Mouse (Mus musculus): ENCODE data around the gene Fgfr2. TPM values are rescaled to one million over a fixed set of nuclear protein-coding genes. Genes with fewer than 3 reads are reported as not detected.

Fgfr2 gene
- polyA plus RNA-seq, 1 experiment = 14.8 TPM

DNA sequence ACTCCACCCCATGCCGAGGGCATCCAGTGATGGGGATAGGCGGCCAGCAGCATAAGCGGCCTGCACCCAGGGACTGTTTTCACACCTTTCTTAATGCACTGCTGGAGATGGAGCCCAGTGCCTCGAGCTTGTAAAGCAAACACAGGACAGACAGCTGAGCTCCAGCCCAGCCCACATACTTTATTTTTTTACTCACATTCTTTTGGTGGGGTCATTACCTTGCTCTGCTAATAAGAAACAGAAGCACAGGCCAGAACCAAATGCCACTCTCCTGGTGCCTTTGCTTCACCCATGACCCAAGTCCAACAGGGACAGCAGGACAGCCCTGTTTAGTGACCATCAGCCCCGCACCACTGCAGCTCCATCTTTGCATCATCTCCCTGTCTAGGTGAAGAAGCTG, 2961.6 kb downstream of the Fgfr2 start:
- Histone ChIP-seq H3K4me3 (ENCODE audit: insufficient read depth, low read depth, low read length) (no peak overlapping the region), H3K36me3 (ENCODE audit: control insufficient read depth, insufficient read depth, low read length) (no peaks in the 10 kb centered on the region), H3K27me3 (replicated peaks; ENCODE audit: control insufficient read depth, insufficient read depth, low read length) (no peaks in the 10 kb centered on the region), H3K27ac (ENCODE audit: insufficient read depth, low read depth, low read length) (no peak overlapping the region), H3K4me1 (ENCODE audit: control insufficient read depth, insufficient read depth, low read length) (no peaks in the 10 kb centered on the region)
- peak; percentile 41 for DNase-seq
- 43% methylated on average over 5 of the region's 5 CpGs for WGBS
- no peak for TF ChIP-seq CTCF (conservative IDR thresholded peaks at IDR 0.05; ENCODE audit: insufficient read depth, insufficient read length, low read depth, low read length)
- no peak for TF ChIP-seq POLR2A (IDR thresholded peaks at IDR 0.05; ENCODE audit: low read depth, low read length)

DNA sequence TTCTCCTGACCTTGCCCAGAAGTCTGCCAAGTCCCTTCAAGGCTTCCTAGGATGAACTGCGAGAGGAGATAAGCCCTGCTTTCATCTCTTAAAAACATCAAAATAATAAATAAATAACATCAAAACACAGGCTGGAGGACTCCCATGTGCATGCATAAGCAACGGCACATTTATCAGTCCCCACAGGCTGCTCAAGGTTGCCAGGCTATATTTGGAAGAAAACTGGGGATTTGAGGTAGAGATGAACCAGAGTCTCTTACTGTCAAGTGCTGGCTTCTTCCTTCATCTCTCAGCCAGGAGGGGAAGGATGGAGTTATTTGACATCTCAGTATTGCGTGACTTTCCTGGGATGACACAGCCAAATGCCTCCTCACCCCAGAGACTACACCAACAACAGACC, 2964.3 kb downstream of the Fgfr2 start:
- H3K27ac ChIP-seq (ENCODE audit: insufficient read depth, low read depth, low read length) = no peak overlapping the region
- DNase-seq = no peak
- TF ChIP-seq POLR2A (IDR thresholded peaks at IDR 0.05; ENCODE audit: low read depth, low read length) (no peak), CTCF (conservative IDR thresholded peaks at IDR 0.05; ENCODE audit: insufficient read depth, insufficient read length, low read depth, low read length) (no peak)
- no peaks in the 10 kb centered on the region for H3K4me1 ChIP-seq (ENCODE audit: control insufficient read depth, insufficient read depth, low read length)
- no peaks in the 10 kb centered on the region for H3K27me3 ChIP-seq (replicated peaks; ENCODE audit: control insufficient read depth, insufficient read depth, low read length)
- no peaks in the 10 kb centered on the region for H3K36me3 ChIP-seq (ENCODE audit: control insufficient read depth, insufficient read depth, low read length)
- no peak overlapping the region for H3K4me3 ChIP-seq (ENCODE audit: insufficient read depth, low read depth, low read length)
- WGBS = 91% methylated on average over 3 of the region's 3 CpGs

DNA sequence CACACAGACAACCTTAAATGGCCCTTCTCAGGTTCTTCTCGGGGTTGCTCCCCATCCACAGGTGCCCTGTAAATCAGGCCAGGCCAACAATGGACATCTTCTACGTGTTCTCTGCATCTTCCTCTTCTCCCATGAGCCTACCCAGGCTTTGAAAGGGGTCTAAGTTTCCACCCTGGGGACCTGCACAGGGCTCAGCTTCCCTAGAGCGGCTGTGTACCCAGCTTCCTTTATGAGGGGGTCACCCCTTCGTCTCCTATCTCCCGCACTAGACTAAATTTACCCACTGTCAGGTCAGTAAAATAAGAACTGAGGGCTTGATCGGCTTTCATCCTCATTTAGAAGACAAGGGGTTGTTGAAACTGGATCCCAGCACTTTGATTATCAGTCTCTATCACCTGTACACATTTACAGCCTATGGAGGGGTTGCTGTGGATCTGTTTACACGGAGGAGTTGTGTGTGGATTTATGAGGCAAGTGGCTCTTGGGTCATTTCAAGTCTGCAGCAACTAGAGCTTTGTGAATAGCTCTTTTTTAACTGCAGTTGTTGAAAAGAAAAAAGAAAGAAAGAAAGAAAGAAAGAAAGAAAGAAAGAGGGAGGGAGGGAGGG, 2969.7 kb downstream of the Fgfr2 start:
- 76% methylated on average over 7 of the region's 7 CpGs for WGBS

DNA sequence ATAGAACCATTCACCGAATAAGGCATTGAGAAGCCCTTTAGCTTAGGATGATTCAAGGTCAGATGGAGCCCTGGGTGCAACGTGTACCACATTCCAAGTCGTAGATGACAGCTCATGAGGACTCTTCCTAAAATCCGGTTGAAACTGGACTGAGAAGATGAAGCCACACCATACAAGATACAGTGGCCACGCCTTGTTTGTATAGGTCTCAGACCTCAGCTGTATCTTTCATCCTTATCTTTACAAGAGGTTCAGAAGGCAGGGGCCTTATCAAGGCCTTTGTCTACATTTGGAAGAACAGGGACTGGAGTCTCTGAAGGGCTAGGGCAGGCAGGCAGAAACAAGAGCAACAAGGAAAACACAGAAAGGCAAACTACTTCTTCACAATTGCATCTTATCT, 2974.2 kb downstream of the Fgfr2 start:
- H3K27me3 ChIP-seq (replicated peaks; ENCODE audit: control insufficient read depth, insufficient read depth, low read length) = no peaks in the 10 kb centered on the region
- no peaks in the 10 kb centered on the region for H3K4me1 ChIP-seq (ENCODE audit: control insufficient read depth, insufficient read depth, low read length)
- no peak overlapping the region for H3K4me3 ChIP-seq (ENCODE audit: insufficient read depth, low read depth, low read length)
- DNase-seq = no peak
- H3K36me3 ChIP-seq (ENCODE audit: control insufficient read depth, insufficient read depth, low read length) = no peaks in the 10 kb centered on the region
- H3K27ac ChIP-seq (ENCODE audit: insufficient read depth, low read depth, low read length) = no peak overlapping the region
- TF ChIP-seq CTCF (conservative IDR thresholded peaks at IDR 0.05; ENCODE audit: insufficient read depth, insufficient read length, low read depth, low read length) (no peak), POLR2A (IDR thresholded peaks at IDR 0.05; ENCODE audit: low read depth, low read length) (no peak)
- 84% methylated on average over 5 of the region's 5 CpGs for WGBS

More for the DNA sequence above, 2969.7 kb downstream of the Fgfr2 start:
- Histone ChIP-seq H3K4me1 (ENCODE audit: control insufficient read depth, insufficient read depth, low read length) (no peaks in the 10 kb centered on the region), H3K36me3 (ENCODE audit: control insufficient read depth, insufficient read depth, low read length) (no peaks in the 10 kb centered on the region), H3K4me3 (ENCODE audit: insufficient read depth, low read depth, low read length) (no peak overlapping the region), H3K27ac (ENCODE audit: insufficient read depth, low read depth, low read length) (no peak overlapping the region), H3K27me3 (replicated peaks; ENCODE audit: control insufficient read depth, insufficient read depth, low read length) (no peaks in the 10 kb centered on the region)
- TF ChIP-seq CTCF (conservative IDR thresholded peaks at IDR 0.05; ENCODE audit: insufficient read depth, insufficient read length, low read depth, low read length) (no peak), POLR2A (IDR thresholded peaks at IDR 0.05; ENCODE audit: low read depth, low read length) (no peak)
- no peak for DNase-seq

DNA sequence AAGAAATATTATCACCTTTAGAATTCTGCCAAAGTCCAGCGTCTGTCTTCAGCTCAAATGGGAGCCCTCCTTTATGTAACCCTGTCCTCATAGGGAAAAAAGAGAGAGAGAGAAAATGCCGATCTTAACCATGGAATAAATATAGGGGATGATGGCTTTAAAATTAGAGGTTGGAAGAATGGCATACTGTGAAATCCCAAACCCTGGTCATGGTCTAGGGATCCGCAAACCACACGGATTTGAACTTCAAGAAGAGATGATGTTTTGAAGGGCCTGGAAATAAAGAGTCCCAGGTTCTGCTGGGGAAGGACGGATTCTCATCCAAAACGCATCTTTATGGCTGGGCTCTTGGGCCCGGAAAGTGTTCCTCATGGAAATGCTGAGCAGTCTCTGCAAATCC, 2975.9 kb downstream of the Fgfr2 start:
- 86% methylated on average over 7 of the region's 7 CpGs for WGBS
- H3K27me3 ChIP-seq (replicated peaks; ENCODE audit: control insufficient read depth, insufficient read depth, low read length) = no peaks in the 10 kb centered on the region
- H3K4me1 ChIP-seq (ENCODE audit: control insufficient read depth, insufficient read depth, low read length) = no peaks in the 10 kb centered on the region
- DNase-seq = no peak
- no peak overlapping the region for H3K27ac ChIP-seq (ENCODE audit: insufficient read depth, low read depth, low read length)
- no peak overlapping the region for H3K4me3 ChIP-seq (ENCODE audit: insufficient read depth, low read depth, low read length)
- TF ChIP-seq POLR2A (IDR thresholded peaks at IDR 0.05; ENCODE audit: low read depth, low read length) (no peak), CTCF (conservative IDR thresholded peaks at IDR 0.05; ENCODE audit: insufficient read depth, insufficient read length, low read depth, low read length) (no peak)
- no peaks in the 10 kb centered on the region for H3K36me3 ChIP-seq (ENCODE audit: control insufficient read depth, insufficient read depth, low read length)

DNA sequence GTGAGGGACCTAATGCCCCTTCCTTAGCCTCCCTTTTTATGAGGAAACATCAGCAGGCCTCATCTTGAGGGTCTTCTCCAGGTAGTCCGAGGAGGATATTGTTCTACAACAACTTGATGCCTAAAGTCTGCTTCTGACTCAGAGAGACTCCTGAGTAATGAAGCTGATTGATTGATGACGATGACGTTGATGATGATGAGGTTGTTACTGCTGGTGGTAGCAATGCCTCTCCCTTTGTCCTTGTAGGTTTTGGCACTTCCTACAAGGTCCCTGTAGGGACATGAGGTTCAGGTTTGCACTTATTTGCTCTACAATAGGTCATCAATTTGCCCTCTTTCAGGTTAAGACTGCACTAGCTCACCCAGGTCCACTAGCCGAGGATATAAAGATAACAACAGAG, 2977.9 kb downstream of the Fgfr2 start:
- Histone ChIP-seq H3K4me3 (ENCODE audit: insufficient read depth, low read depth, low read length) (no peak overlapping the region), H3K4me1 (ENCODE audit: control insufficient read depth, insufficient read depth, low read length) (no peaks in the 10 kb centered on the region), H3K27me3 (replicated peaks; ENCODE audit: control insufficient read depth, insufficient read depth, low read length) (no peaks in the 10 kb centered on the region), H3K27ac (ENCODE audit: insufficient read depth, low read depth, low read length) (no peak overlapping the region), H3K36me3 (ENCODE audit: control insufficient read depth, insufficient read depth, low read length) (no peaks in the 10 kb centered on the region)
- 89% methylated on average over 4 of the region's 4 CpGs for WGBS
- TF ChIP-seq CTCF (conservative IDR thresholded peaks at IDR 0.05; ENCODE audit: insufficient read depth, insufficient read length, low read depth, low read length) (no peak), POLR2A (IDR thresholded peaks at IDR 0.05; ENCODE audit: low read depth, low read length) (no peak)
- no peak for DNase-seq

DNA sequence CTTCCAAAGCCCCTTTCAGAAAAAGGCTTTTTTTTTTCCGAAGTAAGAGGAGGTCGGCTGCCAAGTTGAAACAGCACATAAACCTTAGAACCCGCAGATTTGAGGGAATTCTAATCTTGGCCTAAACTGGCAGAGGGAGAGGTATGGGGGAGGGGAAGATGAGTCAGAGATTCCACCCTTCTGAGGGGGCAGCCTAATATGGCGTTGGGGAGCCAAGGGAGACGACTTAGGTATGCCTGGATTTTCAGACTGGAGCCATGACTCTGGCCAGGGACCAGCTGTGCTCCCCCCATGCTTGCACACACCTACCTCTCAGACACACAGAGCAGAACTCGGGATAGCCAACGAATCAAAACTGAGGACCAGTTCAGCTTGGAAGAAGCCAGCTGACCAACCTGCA, 2979.8 kb downstream of the Fgfr2 start:
- no peaks in the 10 kb centered on the region for H3K4me1 ChIP-seq (ENCODE audit: control insufficient read depth, insufficient read depth, low read length)
- WGBS = 71% methylated on average over 7 of the region's 7 CpGs
- no peak for DNase-seq
- no peak overlapping the region for H3K27ac ChIP-seq (ENCODE audit: insufficient read depth, low read depth, low read length)
- no peak overlapping the region for H3K4me3 ChIP-seq (ENCODE audit: insufficient read depth, low read depth, low read length)
- no peaks in the 10 kb centered on the region for H3K36me3 ChIP-seq (ENCODE audit: control insufficient read depth, insufficient read depth, low read length)
- TF ChIP-seq CTCF (conservative IDR thresholded peaks at IDR 0.05; ENCODE audit: insufficient read depth, insufficient read length, low read depth, low read length) (no peak), POLR2A (IDR thresholded peaks at IDR 0.05; ENCODE audit: low read depth, low read length) (no peak)
- H3K27me3 ChIP-seq (replicated peaks; ENCODE audit: control insufficient read depth, insufficient read depth, low read length) = no peaks in the 10 kb centered on the region

All from kidney, adult 2 months (tissue).